Mouse (Mus musculus) embryonic facial prominence, embryonic 12.5 days (tissue): ENCODE measurements around the gene Atg7. TPM values are rescaled to one million over a fixed set of nuclear protein-coding genes. Genes with fewer than 3 reads are reported as not detected.
A peak's percentile ranks its signal among the peaks of the same experiment; 100 is the strongest.

ENCODE experiments used
- ATAC-seq: fragments of 200-750 bp; cut with Nextera tagmentation; 2 replicates; pipeline ENCODE4 v1.8.0; 2017; ENCODE audit not compliant: insufficient number of reproducible peaks, insufficient read depth, low FRiP score, low TSS enrichment
- H3K27ac ChIP-seq: fragments of 300-500 bp; sonication (generic); 2 replicates; pipeline ENCODE4 v1.5.1; 2016; ENCODE audit warnings: mild to moderate bottlenecking
- H3K27me3 ChIP-seq: fragments of 300-500 bp; sonication (generic); 2 replicates; pipeline ENCODE4 v1.6.1; 2016; ENCODE audit warnings: mild to moderate bottlenecking, moderate library complexity
- H3K36me3 ChIP-seq: fragments of 300-500 bp; sonication (generic); 2 replicates; pipeline ENCODE4 v1.6.1; 2016; ENCODE audit warnings: mild to moderate bottlenecking
- H3K4me1 ChIP-seq: fragments of 300-500 bp; sonication (generic); 2 replicates; pipeline ENCODE4 v1.6.1; 2016
- H3K4me2 ChIP-seq: fragments of 300-500 bp; sonication (generic); replicated peaks from 2 replicates; pipeline ENCODE4 v1.6.1; 2016; ENCODE audit warnings: mild to moderate bottlenecking, moderate library complexity
- H3K4me3 ChIP-seq: fragments of 300-500 bp; sonication (generic); 2 replicates; pipeline ENCODE4 v1.5.1; 2016; ENCODE audit warnings: mild to moderate bottlenecking
- H3K9ac ChIP-seq: fragments of 300-500 bp; sonication (generic); 2 replicates; pipeline ENCODE4 v1.6.1; 2016; ENCODE audit warnings: mild to moderate bottlenecking, moderate library complexity
- H3K9me3 ChIP-seq: fragments of 300-500 bp; sonication (generic); 2 replicates; pipeline ENCODE4 v1.6.1; 2016; ENCODE audit warnings: mild to moderate bottlenecking, moderate library complexity
- WGBS: fragments of 180-500 bp; shearing (Covaris S2); methylation state at CpG from one replicate; pipeline ENCODE4 v1.1.7; 2016; 5-methylcytosine and 5-hydroxymethylcytosine counted together
- polyA plus RNA-seq: library from polyadenylated mRNA; unstranded; fragments of >200 nt; fragmentation: Nextera tagmentation; extraction: Ambion mirVana; gene quantifications from 2 replicates; pipeline ENCODE4 v1.2.1, GENCODE M21; 2016

The Atg7 gene
- polyA plus RNA-seq, 1 experiment from 2014 or later = 18.3 TPM

- no peaks in the 10 kb centered on the region for H3K9me3 ChIP-seq
- WGBS = 84% methylated on average over 14 of the region's 14 CpGs
- peaks cover 51% of the 10 kb centered on the region for H3K36me3 ChIP-seq
- peak overlapping the region; percentile 7; the same call in 1 of the 2 replicates for H3K27ac ChIP-seq
- no peak for ATAC-seq
- no peaks in the 10 kb centered on the region for H3K27me3 ChIP-seq
- H3K4me3 ChIP-seq = no peak overlapping the region
- peaks cover 3% of the 10 kb centered on the region; the same call in 1 of the 2 replicates for H3K4me1 ChIP-seq
- H3K9ac ChIP-seq = no peak overlapping the region
- no peak overlapping the region for H3K4me2 ChIP-seq
These were observed 218.0 kb downstream of the Atg7 start for GRCm38 (mm10) chr6:114860677-114861568.

GRCm38 (mm10) chr6:114861591-114861990, 218.7 kb downstream of the Atg7 start:
- Histone ChIP-seq H3K27ac (no peak overlapping the region), H3K4me2 (no peak overlapping the region), H3K4me1 (peaks cover 5% of the 10 kb centered on the region; the same call in 1 of the 2 replicates), H3K9me3 (no peaks in the 10 kb centered on the region), H3K36me3 (peaks cover 51% of the 10 kb centered on the region), H3K27me3 (no peaks in the 10 kb centered on the region), H3K9ac (no peak overlapping the region), H3K4me3 (no peak overlapping the region)
- 82% methylated on average over 9 of the region's 9 CpGs for WGBS
- ATAC-seq = no peak

- peaks cover 51% of the 10 kb centered on the region for H3K36me3 ChIP-seq
- H3K27ac ChIP-seq = no peak overlapping the region
- 86% methylated on average over 9 of the region's 9 CpGs for WGBS
These were observed 219.1 kb downstream of the Atg7 start for GRCm38 (mm10) chr6:114862046-114862445.

GRCm38 (mm10) chr6:114863501-114863900, 220.6 kb downstream of the Atg7 start:
- Histone ChIP-seq H3K27me3 (no peaks in the 10 kb centered on the region), H3K36me3 (peaks cover 47% of the 10 kb centered on the region), H3K4me2 (no peak overlapping the region), H3K27ac (no peak overlapping the region), H3K4me1 (peaks cover 8% of the 10 kb centered on the region), H3K4me3 (no peak overlapping the region), H3K9ac (no peak overlapping the region), H3K9me3 (no peaks in the 10 kb centered on the region)
- WGBS = 94% methylated on average over 5 of the region's 5 CpGs
- ATAC-seq = no peak

More at GRCm38 (mm10) chr6:114862046-114862445, 219.1 kb downstream of the Atg7 start:
- Histone ChIP-seq H3K9ac (no peak overlapping the region), H3K4me3 (no peak overlapping the region), H3K9me3 (no peaks in the 10 kb centered on the region), H3K27me3 (no peaks in the 10 kb centered on the region), H3K4me2 (no peak overlapping the region), H3K4me1 (peaks cover 7% of the 10 kb centered on the region; the same call in 1 of the 2 replicates)
- ATAC-seq = no peak

GRCm38 (mm10) chr6:114864421-114864820, 221.5 kb downstream of the Atg7 start:
- H3K9me3 ChIP-seq = no peaks in the 10 kb centered on the region
- no peak overlapping the region for H3K9ac ChIP-seq
- H3K4me3 ChIP-seq = no peak overlapping the region
- WGBS = 90% methylated on average over 8 of the region's 8 CpGs
- ATAC-seq = no peak
- H3K4me1 ChIP-seq = peaks cover 17% of the 10 kb centered on the region
- H3K36me3 ChIP-seq = peaks cover 37% of the 10 kb centered on the region
- H3K27ac ChIP-seq = no peak overlapping the region
- no peak overlapping the region for H3K4me2 ChIP-seq
- no peaks in the 10 kb centered on the region for H3K27me3 ChIP-seq

GRCm38 (mm10) chr6:114866078-114866477, 223.2 kb downstream of the Atg7 start:
- H3K4me1 ChIP-seq = peaks cover 34% of the 10 kb centered on the region
- H3K27ac ChIP-seq = no peak overlapping the region
- H3K27me3 ChIP-seq = no peaks in the 10 kb centered on the region
- no peak overlapping the region for H3K4me2 ChIP-seq
- H3K9ac ChIP-seq = no peak overlapping the region
- whole genome bisulfite sequencing = 75% methylated on average over 3 of the region's 3 CpGs
- H3K9me3 ChIP-seq = no peaks in the 10 kb centered on the region
- no peak overlapping the region for H3K4me3 ChIP-seq
- no peak for ATAC-seq
- peaks cover 34% of the 10 kb centered on the region for H3K36me3 ChIP-seq

- H3K4me3 ChIP-seq = no peak overlapping the region
- peaks cover 38% of the 10 kb centered on the region for H3K4me1 ChIP-seq
- 82% methylated on average over 4 of the region's 4 CpGs for WGBS
- no peaks in the 10 kb centered on the region for H3K9me3 ChIP-seq
- no peak overlapping the region for H3K4me2 ChIP-seq
- H3K27me3 ChIP-seq = no peaks in the 10 kb centered on the region
- no peak for ATAC-seq
- no peak overlapping the region for H3K9ac ChIP-seq
- H3K27ac ChIP-seq = no peak overlapping the region
- peaks cover 31% of the 10 kb centered on the region for H3K36me3 ChIP-seq
These were observed 223.7 kb downstream of the Atg7 start for GRCm38 (mm10) chr6:114866619-114867018.

- 76% methylated on average over 7 of the region's 7 CpGs for whole genome bisulfite sequencing
- Histone ChIP-seq H3K9me3 (no peaks in the 10 kb centered on the region), H3K27ac (no peak overlapping the region), H3K27me3 (no peaks in the 10 kb centered on the region), H3K4me3 (no peak overlapping the region), H3K36me3 (peaks cover 12% of the 10 kb centered on the region), H3K9ac (no peak overlapping the region), H3K4me1 (peaks cover 55% of the 10 kb centered on the region), H3K4me2 (no peak overlapping the region)
- ATAC-seq = 0 out of 2 replicates have a peak, but pooled peaks have one; percentile 10
These were observed 225.8 kb downstream of the Atg7 start for GRCm38 (mm10) chr6:114868656-114869055.

GRCm38 (mm10) chr6:114869501-114870076, 226.7 kb downstream of the Atg7 start:
- Histone ChIP-seq H3K4me2 (no peak overlapping the region), H3K36me3 (peaks cover 8% of the 10 kb centered on the region; the same call in 1 of the 2 replicates), H3K4me1 (peaks cover 64% of the 10 kb centered on the region), H3K27ac (peak overlapping the region; percentile 58; the same call in 1 of the 2 replicates), H3K27me3 (no peaks in the 10 kb centered on the region), H3K9ac (no peak overlapping the region), H3K4me3 (no peak overlapping the region), H3K9me3 (no peaks in the 10 kb centered on the region)
- 49% methylated on average over 6 of the region's 6 CpGs for WGBS
- no peak for ATAC-seq

GRCm38 (mm10) chr6:114871010-114871660, 228.2 kb downstream of the Atg7 start:
- peak overlapping the region; percentile 58; the same call in 1 of the 2 replicates for H3K27ac ChIP-seq
- ATAC-seq = no peak
- H3K27me3 ChIP-seq = no peaks in the 10 kb centered on the region
- 0 out of 2 replicates have a peak overlapping the region, but pooled peaks have one; percentile 16 for H3K9ac ChIP-seq
- H3K4me1 ChIP-seq = peaks cover 77% of the 10 kb centered on the region
- peaks cover 8% of the 10 kb centered on the region; the same call in 1 of the 2 replicates for H3K36me3 ChIP-seq
- no peak overlapping the region for H3K4me2 ChIP-seq
- 83% methylated on average over 14 of the region's 14 CpGs for WGBS
- no peak overlapping the region for H3K4me3 ChIP-seq
- H3K9me3 ChIP-seq = no peaks in the 10 kb centered on the region

- H3K4me3 ChIP-seq = peak overlapping the region; percentile 44
- ATAC-seq = no peak
- peak overlapping the region; percentile 83 for H3K4me2 ChIP-seq
- peak overlapping the region; percentile 63; the same call in 1 of the 2 replicates for H3K9ac ChIP-seq
- peaks cover 94% of the 10 kb centered on the region for H3K4me1 ChIP-seq
- no peaks in the 10 kb centered on the region for H3K27me3 ChIP-seq
- 54% methylated on average over 3 of the region's 3 CpGs for WGBS
- H3K27ac ChIP-seq = peak overlapping the region; percentile 99
- H3K36me3 ChIP-seq = peaks cover 8% of the 10 kb centered on the region; the same call in 1 of the 2 replicates
- no peaks in the 10 kb centered on the region for H3K9me3 ChIP-seq
These were observed 230.9 kb downstream of the Atg7 start for GRCm38 (mm10) chr6:114873808-114874137.
